Mouse (Mus musculus) forebrain, embryonic 12.5 days (tissue): Measurements from ENCODE around the gene Mpst. TPM values are rescaled to one million over a fixed set of nuclear protein-coding genes. Genes with fewer than 3 reads are reported as not detected.

Experiments
- polyA plus RNA-seq: library from polyadenylated mRNA; unstranded; fragments of >200 nt; fragmentation: Nextera tagmentation; extraction: Ambion mirVana; gene quantifications from 2 replicates; pipeline ENCODE4 v1.2.1, GENCODE M21; 2016

Gene Mpst
- polyA plus RNA-seq, 1 experiment from 2014 or later: 2.8 TPM

Other genes with a start within 250 kb of the Mpst start
- gene Ift27, start 232.3 kb upstream of the Mpst start, polyA plus RNA-seq: 127 and 131 TPM in 2 replicates
- not detected in 2 replicates for gene Pvalb, start 200.0 kb upstream of the Mpst start, polyA plus RNA-seq
- gene Ncf4, start 161.6 kb upstream of the Mpst start, polyA plus RNA-seq: 2.6 and 3.2 TPM in 2 replicates
- 0.10 and 0.20 TPM in 2 replicates for gene Csf2rb2, start 100.7 kb upstream of the Mpst start, polyA plus RNA-seq
- gene Csf2rb, start 80.7 kb upstream of the Mpst start, polyA plus RNA-seq: 0.90 and 0.91 TPM in 2 replicates
- gene Tex33, start 10.5 kb upstream of the Mpst start, polyA plus RNA-seq: not detected in 2 replicates
- gene Tst, start 509 bp upstream of the Mpst start, polyA plus RNA-seq: 10.1 and 10.3 TPM in 2 replicates
- 67.3 and 79.6 TPM in 2 replicates for gene Kctd17, start 22.1 kb downstream of the Mpst start, polyA plus RNA-seq
- gene Tmprss6, start 62.2 kb downstream of the Mpst start, polyA plus RNA-seq: 0.43 and 1.3 TPM in 2 replicates
- gene Il2rb, start 88.9 kb downstream of the Mpst start, polyA plus RNA-seq: not detected in 2 replicates
- gene C1qtnf6, start 125.0 kb downstream of the Mpst start, polyA plus RNA-seq: 6.2 and 7.6 TPM in 2 replicates
- gene Sstr3, start 138.3 kb downstream of the Mpst start, polyA plus RNA-seq: 0.32 and 0.35 TPM in 2 replicates
- gene Rac2, start 166.4 kb downstream of the Mpst start, polyA plus RNA-seq: 2.6 and 4.6 TPM in 2 replicates
- 3.5 and 4.5 TPM in 2 replicates for gene Cyth4, start 190.6 kb downstream of the Mpst start, polyA plus RNA-seq